Mouse (Mus musculus): ENCODE data around the gene Bex1.
"Not testable (repeated sequence)": the region's sequence is repeated elsewhere in the genome, so short reads cannot be mapped to it uniquely, and the experiment has no call there.

Gene Bex1

DNA sequence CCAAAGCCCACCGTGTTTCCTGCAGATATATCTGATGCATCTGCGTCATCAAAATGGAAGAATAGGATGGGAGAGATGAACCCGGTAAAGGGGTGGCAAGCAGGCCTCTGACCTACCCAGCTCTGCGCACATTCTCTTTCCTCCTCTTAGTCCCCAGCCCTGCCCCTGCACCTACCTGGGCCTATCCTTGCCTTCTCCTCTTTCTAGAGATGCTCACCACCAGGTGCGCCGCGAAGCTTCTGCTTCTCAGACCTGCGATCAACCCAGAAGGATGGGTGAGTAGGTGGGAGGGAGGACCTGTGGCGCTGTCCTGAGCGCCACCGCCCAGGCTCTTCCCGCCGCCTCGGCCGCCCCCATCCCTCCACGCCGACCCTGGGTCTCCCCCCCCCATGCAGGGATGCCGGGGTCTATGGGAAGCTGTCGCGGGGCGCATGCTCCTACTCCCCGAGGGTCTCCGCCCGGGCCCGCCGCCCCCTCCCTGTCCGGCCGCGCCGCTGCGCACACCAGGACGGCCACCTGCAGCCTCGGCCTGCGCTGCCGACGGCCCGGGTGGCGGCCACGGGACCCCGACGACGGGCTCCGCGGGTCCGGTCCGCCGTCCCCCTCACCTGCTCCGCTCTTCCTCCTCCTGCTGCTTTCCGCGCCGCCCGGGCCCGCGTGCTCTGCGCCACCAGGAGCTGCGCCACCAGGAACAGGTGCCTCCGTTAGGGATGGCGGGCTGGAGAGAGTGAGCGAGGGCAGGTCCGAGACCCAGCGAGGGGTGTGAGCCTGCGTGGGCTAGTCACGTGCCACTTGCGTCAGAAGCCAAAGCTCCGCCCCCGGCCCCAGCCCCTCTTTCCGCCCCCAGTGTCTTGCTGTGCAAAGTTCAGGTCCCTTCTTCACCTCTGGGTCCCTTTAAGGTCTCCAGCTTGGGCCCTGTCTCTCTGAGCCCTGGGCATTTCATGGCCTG lies at the start of gene Bex1, which contains the start of gene Tceal7:
TSS of gene Bex1 (minus strand) at position 785 of the 949 bp plus-strand sequence.
TSS of gene Tceal7 (plus strand) at position 51 of the 949 bp plus-strand sequence.
- H3K36me3 ChIP-seq (ENCODE audit: insufficient read depth, low read length); H3K27me3 ChIP-seq (ENCODE audit: insufficient read depth, low read length); H3K9me3 ChIP-seq (ENCODE audit: low read length): not testable (repeated sequence)
- Histone ChIP-seq H3K4me3 (replicated peaks; ENCODE audit: low read length) (peak within 1 kb of the TSS; percentile 76), H3K4me1 (replicated peaks; ENCODE audit: low read depth, low read length) (peaks cover 10% of the 10 kb centered on the region)

DNA sequence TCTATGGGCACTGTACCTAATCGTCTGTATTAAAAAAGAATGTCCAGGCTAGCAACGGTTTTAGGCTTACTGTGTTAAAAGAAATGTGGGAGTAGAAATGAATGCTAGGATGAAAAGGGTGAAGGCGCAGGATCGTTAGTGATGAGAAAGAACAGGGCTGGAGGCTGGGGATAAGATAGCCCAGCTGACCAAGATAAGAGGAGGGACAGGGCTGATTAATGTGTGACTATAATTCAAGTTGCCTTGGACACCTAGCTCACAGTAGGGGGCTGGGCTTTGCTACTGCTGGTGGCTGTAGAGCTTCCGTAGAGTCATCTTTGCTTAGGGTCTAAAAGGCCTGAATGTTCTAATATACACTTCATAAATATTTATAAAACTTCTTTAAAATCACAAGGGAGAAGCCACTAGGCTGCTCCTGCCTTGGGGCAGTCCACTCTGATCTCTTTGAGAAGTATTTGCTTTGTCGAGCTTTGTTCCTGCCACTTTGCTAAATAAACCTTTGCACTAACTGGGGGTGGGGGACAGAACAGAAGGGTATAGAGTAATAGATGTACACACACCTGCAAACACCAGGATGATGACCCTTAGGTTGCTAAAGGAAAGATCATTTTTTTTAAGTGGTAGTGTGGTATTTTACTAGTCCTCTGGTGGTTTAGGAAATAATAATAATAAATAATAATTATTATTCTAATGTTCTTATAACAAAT lies 36.9 kb upstream of the Bex1 start:
- H3K36me3 ChIP-seq (ENCODE audit: insufficient read depth, low read length) = peaks cover 13% of the 10 kb centered on the region
- no peaks in the 10 kb centered on the region for H3K4me1 ChIP-seq (replicated peaks; ENCODE audit: low read depth, low read length)
- H3K4me3 ChIP-seq (replicated peaks; ENCODE audit: low read length) = no peak overlapping the region
- no peaks in the 10 kb centered on the region for H3K9me3 ChIP-seq (ENCODE audit: low read length)
- H3K27me3 ChIP-seq (ENCODE audit: insufficient read depth, low read length) = no peaks in the 10 kb centered on the region
- no peak for TF ChIP-seq POU5F1 (IDR thresholded peaks at IDR 0.05; ENCODE audit: borderline replicate concordance, low read length)
- no peak for TF ChIP-seq NANOG (IDR thresholded peaks at IDR 0.05; ENCODE audit: borderline replicate concordance, low read length)
- TF ChIP-seq CTCF (conservative IDR thresholded peaks at IDR 0.05; ENCODE audit: low read length) = no peak

DNA sequence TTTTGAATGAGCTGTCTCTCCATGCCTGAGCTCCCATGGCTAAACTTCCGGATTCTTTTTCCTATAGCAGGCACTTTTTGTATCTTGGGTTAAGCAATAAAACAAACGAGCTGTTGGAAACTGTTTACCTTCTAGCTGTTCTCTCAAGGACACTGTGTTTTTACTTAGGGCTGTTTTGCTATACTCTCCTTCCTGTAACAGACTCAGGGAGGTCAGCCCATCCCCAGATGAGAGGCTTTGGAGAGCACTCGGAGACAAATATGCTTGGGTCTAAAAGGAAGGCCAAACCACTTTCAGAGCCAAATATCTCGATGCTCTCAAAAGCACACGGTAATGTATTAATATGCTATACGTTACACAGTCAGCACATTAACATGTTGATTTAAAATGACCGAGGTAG lies 34.4 kb upstream of the Bex1 start:
- Histone ChIP-seq H3K4me1 (replicated peaks; ENCODE audit: low read depth, low read length) (no peaks in the 10 kb centered on the region), H3K4me3 (replicated peaks; ENCODE audit: low read length) (no peak overlapping the region), H3K27me3 (ENCODE audit: insufficient read depth, low read length) (no peaks in the 10 kb centered on the region), H3K9me3 (ENCODE audit: low read length) (no peaks in the 10 kb centered on the region), H3K36me3 (ENCODE audit: insufficient read depth, low read length) (peaks cover 18% of the 10 kb centered on the region)
- TF ChIP-seq NANOG (IDR thresholded peaks at IDR 0.05; ENCODE audit: borderline replicate concordance, low read length) (no peak), CTCF (conservative IDR thresholded peaks at IDR 0.05; ENCODE audit: low read length) (no peak), POU5F1 (IDR thresholded peaks at IDR 0.05; ENCODE audit: borderline replicate concordance, low read length) (no peak)

DNA sequence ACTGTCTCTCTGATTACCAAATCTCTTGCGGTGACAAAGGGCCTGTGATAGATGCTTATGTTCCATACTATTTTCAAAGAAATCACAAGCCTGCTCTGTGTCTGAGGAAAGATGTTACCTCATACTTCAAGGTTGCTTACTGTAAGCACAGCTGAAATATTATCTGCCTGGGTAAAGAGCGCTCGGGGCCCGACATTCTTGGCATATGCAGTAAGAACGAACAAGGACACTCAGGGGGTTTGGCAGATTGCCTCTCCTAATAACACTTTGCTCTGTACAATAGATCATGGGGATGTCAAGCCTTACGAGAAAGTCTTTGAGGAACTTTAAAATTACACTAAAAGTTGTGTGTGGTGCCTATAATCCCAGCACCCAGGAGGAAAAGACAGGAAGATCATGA lies 33.5 kb upstream of the Bex1 start:
- no peaks in the 10 kb centered on the region for H3K4me1 ChIP-seq (replicated peaks; ENCODE audit: low read depth, low read length)
- TF ChIP-seq POU5F1 (IDR thresholded peaks at IDR 0.05; ENCODE audit: borderline replicate concordance, low read length) (no peak), CTCF (conservative IDR thresholded peaks at IDR 0.05; ENCODE audit: low read length) (no peak), NANOG (IDR thresholded peaks at IDR 0.05; ENCODE audit: borderline replicate concordance, low read length) (no peak)
- H3K4me3 ChIP-seq (replicated peaks; ENCODE audit: low read length) = no peak overlapping the region
- no peaks in the 10 kb centered on the region for H3K27me3 ChIP-seq (ENCODE audit: insufficient read depth, low read length)
- peaks cover 18% of the 10 kb centered on the region for H3K36me3 ChIP-seq (ENCODE audit: insufficient read depth, low read length)
- no peaks in the 10 kb centered on the region for H3K9me3 ChIP-seq (ENCODE audit: low read length)

DNA sequence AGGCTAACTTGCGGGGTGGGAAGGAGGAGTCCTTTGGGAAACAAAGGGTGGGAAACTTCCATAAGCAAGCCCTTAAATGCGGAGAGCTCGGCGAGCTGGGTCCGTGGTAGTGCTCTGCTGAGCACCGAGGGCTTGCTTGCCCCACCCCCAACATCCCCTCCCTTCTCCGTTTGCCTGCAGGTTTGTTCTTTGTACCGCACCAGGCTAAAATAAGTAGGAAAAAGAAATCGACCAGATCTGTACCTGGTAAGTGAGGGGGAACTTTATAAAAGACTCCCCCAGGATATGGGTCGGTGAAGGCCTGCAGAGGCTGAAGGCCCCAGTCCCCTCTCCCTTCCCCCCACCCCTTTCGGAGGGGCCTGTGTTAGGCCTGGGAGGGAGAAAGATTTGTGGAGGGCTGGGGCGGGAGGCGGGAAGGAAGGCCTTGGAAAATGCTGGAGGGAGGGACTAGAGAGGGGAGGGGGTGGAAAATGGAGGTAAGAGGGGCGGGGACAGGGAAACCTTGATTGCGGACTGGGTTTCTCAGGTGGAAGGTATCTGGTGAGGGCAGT lies 30.3 kb upstream of the Bex1 start:
- no peaks in the 10 kb centered on the region for H3K4me1 ChIP-seq (replicated peaks; ENCODE audit: low read depth, low read length)
- no peaks in the 10 kb centered on the region for H3K27me3 ChIP-seq (ENCODE audit: insufficient read depth, low read length)
- no peaks in the 10 kb centered on the region for H3K9me3 ChIP-seq (ENCODE audit: low read length)
- TF ChIP-seq CTCF (conservative IDR thresholded peaks at IDR 0.05; ENCODE audit: low read length) (no peak), NANOG (IDR thresholded peaks at IDR 0.05; ENCODE audit: borderline replicate concordance, low read length) (no peak), POU5F1 (IDR thresholded peaks at IDR 0.05; ENCODE audit: borderline replicate concordance, low read length) (no peak)
- H3K36me3 ChIP-seq (ENCODE audit: insufficient read depth, low read length) = peaks cover 18% of the 10 kb centered on the region
- peak overlapping the region; percentile 85 for H3K4me3 ChIP-seq (replicated peaks; ENCODE audit: low read length)

DNA sequence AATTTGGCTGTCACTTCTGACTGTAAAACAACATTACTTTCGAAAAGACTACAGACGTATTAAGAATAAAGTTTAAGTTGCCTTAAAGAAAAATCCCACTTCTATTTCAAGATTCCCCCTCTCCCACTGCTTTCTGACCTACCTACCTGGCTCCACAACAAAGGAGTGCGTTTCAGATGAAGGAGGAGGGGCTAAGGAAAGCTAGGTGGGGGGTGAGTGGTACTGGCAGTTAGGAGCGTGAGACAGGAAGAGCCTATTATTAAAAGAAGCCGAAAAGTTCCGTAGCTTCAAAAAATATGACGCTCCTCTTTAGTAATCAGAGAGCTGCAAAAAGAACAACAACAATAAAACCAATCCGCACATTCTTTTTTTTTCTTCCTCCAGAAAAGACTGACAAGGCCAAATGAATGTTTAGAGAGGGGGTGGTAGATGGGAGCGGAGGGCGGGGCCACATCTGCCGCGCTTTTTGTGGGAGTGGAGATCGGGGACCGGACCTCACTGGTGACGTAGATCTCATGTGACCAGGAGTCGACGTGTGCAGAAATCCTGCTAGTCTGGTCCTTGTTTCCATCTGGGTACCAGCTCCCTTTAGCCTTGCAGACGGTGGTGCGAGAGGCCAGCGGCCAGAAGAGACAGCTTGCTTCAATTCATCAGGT lies 29.4 kb upstream of the Bex1 start, which contains the start of gene Tceal9:
TSS of gene Tceal9 (plus strand) at position 506 of the 656 bp plus-strand sequence.
- Histone ChIP-seq H3K4me1 (replicated peaks; ENCODE audit: low read depth, low read length) (no peaks in the 10 kb centered on the region), H3K9me3 (ENCODE audit: low read length) (no peaks in the 10 kb centered on the region), H3K4me3 (replicated peaks; ENCODE audit: low read length) (peak within 1 kb of the TSS; percentile 85), H3K36me3 (ENCODE audit: insufficient read depth, low read length) (peaks cover 18% of the 10 kb centered on the region), H3K27me3 (ENCODE audit: insufficient read depth, low read length) (no peaks in the 10 kb centered on the region)
- TF ChIP-seq CTCF (conservative IDR thresholded peaks at IDR 0.05; ENCODE audit: low read length) (no peak), POU5F1 (IDR thresholded peaks at IDR 0.05; ENCODE audit: borderline replicate concordance, low read length) (no peak)

DNA sequence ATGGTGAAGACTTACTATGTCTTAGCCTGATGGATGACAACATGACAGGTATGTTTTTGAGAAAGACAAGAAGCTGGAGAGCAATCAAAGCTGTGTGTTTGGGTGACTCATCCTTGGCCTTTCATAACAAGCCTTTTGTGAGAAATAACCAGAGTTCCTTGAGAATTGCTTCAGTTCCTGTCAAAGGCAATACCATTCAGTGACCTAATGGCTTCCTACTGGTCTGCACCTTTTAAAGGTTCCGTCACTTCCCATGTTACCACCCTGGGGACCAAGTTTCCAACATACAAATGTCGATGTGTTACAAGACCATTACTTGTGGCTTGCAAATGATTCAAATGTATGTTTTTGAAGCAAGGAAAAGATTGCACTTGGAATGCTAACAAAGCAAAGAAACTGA lies 27.9 kb upstream of the Bex1 start:
- Histone ChIP-seq H3K4me1 (replicated peaks; ENCODE audit: low read depth, low read length) (0 out of 2 replicates have a peak, but pooled peaks cover 4% of the 10 kb centered on the region), H3K36me3 (ENCODE audit: insufficient read depth, low read length) (peaks cover 15% of the 10 kb centered on the region), H3K4me3 (replicated peaks; ENCODE audit: low read length) (no peak overlapping the region), H3K9me3 (ENCODE audit: low read length) (no peaks in the 10 kb centered on the region), H3K27me3 (ENCODE audit: insufficient read depth, low read length) (no peaks in the 10 kb centered on the region)
- TF ChIP-seq POU5F1 (IDR thresholded peaks at IDR 0.05; ENCODE audit: borderline replicate concordance, low read length) (no peak), NANOG (IDR thresholded peaks at IDR 0.05; ENCODE audit: borderline replicate concordance, low read length) (no peak), CTCF (conservative IDR thresholded peaks at IDR 0.05; ENCODE audit: low read length) (no peak)

DNA sequence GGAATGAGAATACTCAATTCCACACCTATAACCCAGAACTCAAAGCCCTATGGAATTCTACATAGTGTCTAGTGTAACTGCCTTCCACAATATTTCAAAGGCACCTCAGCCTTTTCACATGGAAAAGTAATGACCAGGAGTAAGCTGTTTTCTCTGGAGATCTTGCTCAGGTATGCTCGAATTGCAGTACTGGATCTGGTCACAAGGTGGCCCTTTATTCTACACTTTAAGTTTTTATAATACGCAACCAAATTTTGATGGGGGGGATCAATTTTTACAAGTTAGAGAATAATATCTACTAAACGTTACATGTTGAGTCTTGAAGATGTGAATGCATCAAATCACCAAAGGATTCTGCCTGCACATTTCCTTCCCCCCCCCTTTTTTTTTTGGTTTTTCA lies 22.8 kb upstream of the Bex1 start:
- no peak overlapping the region for H3K4me3 ChIP-seq (replicated peaks; ENCODE audit: low read length)
- H3K27me3 ChIP-seq (ENCODE audit: insufficient read depth, low read length) = no peaks in the 10 kb centered on the region
- 0 out of 2 replicates have a peak, but pooled peaks cover 4% of the 10 kb centered on the region for H3K4me1 ChIP-seq (replicated peaks; ENCODE audit: low read depth, low read length)
- TF ChIP-seq NANOG (IDR thresholded peaks at IDR 0.05; ENCODE audit: borderline replicate concordance, low read length) (no peak), POU5F1 (IDR thresholded peaks at IDR 0.05; ENCODE audit: borderline replicate concordance, low read length) (no peak), CTCF (conservative IDR thresholded peaks at IDR 0.05; ENCODE audit: low read length) (peak; percentile 42)
- H3K36me3 ChIP-seq (ENCODE audit: insufficient read depth, low read length) = no peaks in the 10 kb centered on the region
- no peaks in the 10 kb centered on the region for H3K9me3 ChIP-seq (ENCODE audit: low read length)
